In genomic region chr1:184997466-184997865, GRCm38 (mm10) we compare ENCODE assay signal across 11 mouse cellular contexts. TPM values are rescaled to one million over a fixed set of nuclear protein-coding genes. Genes with fewer than 3 reads are reported as not detected.
DNase-seq lines count a peak whose midpoint lies in the region; ATAC-seq and TF ChIP-seq lines count a peak whose summit lies in the region.
"Had no signal": no experiment of that assay in that cellular context is flagged by ENCODE, and none has a peak within 500 bp of the region (broad histone marks: within the 10 kb centered on the region; RNA-seq: fewer than 3 reads in every experiment).

No protein-coding gene starts in this region.

- no peaks in the 10 kb centered on the region for H3K9me3 ChIP-seq in forebrain, embryonic 10.5 days
- H3K9me3 ChIP-seq in hindbrain, embryonic 11.5 days (ENCODE audit: control insufficient read depth, low read length), result no peaks in the 10 kb centered on the region
- no peaks in the 10 kb centered on the region for H3K9me3 ChIP-seq in midbrain, postnatal 0 days (ENCODE audit: low read length)

- peaks cover 45% of the 10 kb centered on the region for H3K4me1 ChIP-seq in forebrain, embryonic 10.5 days
- H3K4me1 ChIP-seq in hindbrain, embryonic 11.5 days (replicated peaks; ENCODE audit: control insufficient read depth, insufficient read depth, low read length), result peaks cover 6% of the 10 kb centered on the region; the same call in 1 of the 2 replicates
- H3K4me1 ChIP-seq in midbrain, postnatal 0 days (ENCODE audit: insufficient read depth, low read length), result peaks cover 3% of the 10 kb centered on the region; the same call in 1 of the 2 replicates

- ATAC-seq in hindbrain, embryonic 11.5 days (ENCODE audit: low FRiP score), result no peak
- ATAC-seq in midbrain, postnatal 0 days (ENCODE audit: low FRiP score), result no peak

- no peak for TF ChIP-seq CTCF in layer of hippocampus, adult 2 months (conservative IDR thresholded peaks at IDR 0.05)
- no peak for TF ChIP-seq CTCF in midbrain, postnatal 0 days (IDR thresholded peaks at IDR 0.05)

- peak overlapping the region; percentile 82 for H3K4me3 ChIP-seq in layer of hippocampus, adult 2 months
- H3K4me3 ChIP-seq in forebrain, embryonic 10.5 days, result peak overlapping the region; percentile 94; the same call in 1 of the 2 replicates
- peak overlapping the region; percentile 86 for H3K4me3 ChIP-seq in hindbrain, embryonic 11.5 days (ENCODE audit: low read depth, low read length)
- peak overlapping the region; percentile 98 for H3K4me3 ChIP-seq in midbrain, postnatal 0 days (ENCODE audit: low read depth, low read length)

- H3K27me3 ChIP-seq in forebrain, embryonic 10.5 days (ENCODE audit: poor library complexity, severe bottlenecking), result peaks cover 21% of the 10 kb centered on the region
- no peaks in the 10 kb centered on the region for H3K27me3 ChIP-seq in hindbrain, embryonic 11.5 days (ENCODE audit: control insufficient read depth, insufficient read depth, low read length)
- no peaks in the 10 kb centered on the region for H3K27me3 ChIP-seq in midbrain, postnatal 0 days (ENCODE audit: insufficient read depth, low read length)

- no peak for DNase-seq in layer of hippocampus, adult 2 months (ENCODE audit: low spot score in 2 of 2)
- DNase-seq in layer of hippocampus, postnatal 36 days, result no peak
- DNase-seq in forebrain, embryonic 10.5 days (ENCODE audit: extremely low spot score, low spot score), result no peak
- DNase-seq in hindbrain, embryonic 11.5 days (ENCODE audit: low spot score), result peak; percentile 25
- DNase-seq in midbrain, postnatal 0 days (ENCODE audit: low spot score), result no peak
- DNase-seq in frontal cortex, postnatal 10 days (ENCODE audit: low spot score in 2 of 2), result no peak
- DNase-seq in kidney, adult 11 months, result no peak
- DNase-seq: kidney, adult 2 months; lung, embryonic 14.5 days; spleen, adult 18-20 months; thymus, postnatal 36 days had no signal

- H3K27ac ChIP-seq in layer of hippocampus, adult 2 months, result peak overlapping the region; percentile 93; the same call in 1 of the 2 replicates
- H3K27ac ChIP-seq in forebrain, embryonic 10.5 days, result no peak overlapping the region
- peak overlapping the region; percentile 7; the same call in 1 of the 2 replicates for H3K27ac ChIP-seq in hindbrain, embryonic 11.5 days (ENCODE audit: low read depth, low read length)
- H3K27ac ChIP-seq in midbrain, postnatal 0 days (ENCODE audit: low read depth, low read length), result peak overlapping the region; percentile 55

- H3K9ac ChIP-seq in hindbrain, embryonic 11.5 days (ENCODE audit: low read depth, low read length), result peak overlapping the region; percentile 49; the same call in 1 of the 2 replicates
- peak overlapping the region; percentile 96 for H3K9ac ChIP-seq in midbrain, postnatal 0 days (replicated peaks; ENCODE audit: low read length, poor library complexity, severe bottlenecking)
- H3K9ac ChIP-seq: lung, embryonic 14.5 days had no signal

- H3K36me3 ChIP-seq in forebrain, embryonic 10.5 days (replicated peaks), result no peaks in the 10 kb centered on the region
- H3K36me3 ChIP-seq in hindbrain, embryonic 11.5 days (ENCODE audit: control insufficient read depth, insufficient read depth, low read length), result no peaks in the 10 kb centered on the region
- no peaks in the 10 kb centered on the region for H3K36me3 ChIP-seq in midbrain, postnatal 0 days (ENCODE audit: insufficient read depth, low read length)

- peak overlapping the region; percentile 72 for H3K4me2 ChIP-seq in hindbrain, embryonic 11.5 days (replicated peaks; ENCODE audit: low read depth, low read length)
- peak overlapping the region; percentile 73 for H3K4me2 ChIP-seq in midbrain, postnatal 0 days (ENCODE audit: low read depth, low read length, poor library complexity, severe bottlenecking)

- 48% methylated on average over 11 of the region's 11 CpGs for WGBS in forebrain, embryonic 10.5 days
- 42% methylated on average over 11 of the region's 11 CpGs for WGBS in hindbrain, embryonic 11.5 days
- WGBS in midbrain, postnatal 0 days, result 12% methylated on average over 11 of the region's 11 CpGs

RNA-seq across cellular contexts. Expression of gene Mark1, which starts 1.9 kb away (rescaled TPM):
- 10 to 100 TPM; 49.4 to 51.6 TPM for total RNA-seq in layer of hippocampus, adult 2 months (2021)
- total RNA-seq in layer of hippocampus, postnatal 36 days (2021), result 10 to 100 TPM; 51.6 to 54.3 TPM
- 3.5 and 3.6 TPM in 2 replicates for polyA plus RNA-seq in forebrain, embryonic 10.5 days (2016; fragmentation: Nextera tagmentation; extraction: Ambion mirVana)
- polyA plus RNA-seq in hindbrain, embryonic 11.5 days (2014; fragmentation: Nextera tagmentation; extraction: Ambion mirVana), result 5.9 and 6.7 TPM in 2 replicates
- 69.1 and 73.0 TPM in 2 replicates for total RNA-seq in midbrain, postnatal 0 days (2014; rRNA removed)
- polyA plus RNA-seq in midbrain, postnatal 0 days (2015; fragmentation: Nextera tagmentation; extraction: Ambion mirVana), result 12.1 and 13.0 TPM in 2 replicates
